Mouse (Mus musculus) heart, adult 9 months (tissue): ENCODE data around the gene Gm10392.

Experiments
- DNase-seq, 2 experiments: peaks; one replicate each; pipeline ENCODE4 v3.0.0; 2022; ENCODE audit warnings: low spot score in 2 of 2

Gene Gm10392

DNA sequence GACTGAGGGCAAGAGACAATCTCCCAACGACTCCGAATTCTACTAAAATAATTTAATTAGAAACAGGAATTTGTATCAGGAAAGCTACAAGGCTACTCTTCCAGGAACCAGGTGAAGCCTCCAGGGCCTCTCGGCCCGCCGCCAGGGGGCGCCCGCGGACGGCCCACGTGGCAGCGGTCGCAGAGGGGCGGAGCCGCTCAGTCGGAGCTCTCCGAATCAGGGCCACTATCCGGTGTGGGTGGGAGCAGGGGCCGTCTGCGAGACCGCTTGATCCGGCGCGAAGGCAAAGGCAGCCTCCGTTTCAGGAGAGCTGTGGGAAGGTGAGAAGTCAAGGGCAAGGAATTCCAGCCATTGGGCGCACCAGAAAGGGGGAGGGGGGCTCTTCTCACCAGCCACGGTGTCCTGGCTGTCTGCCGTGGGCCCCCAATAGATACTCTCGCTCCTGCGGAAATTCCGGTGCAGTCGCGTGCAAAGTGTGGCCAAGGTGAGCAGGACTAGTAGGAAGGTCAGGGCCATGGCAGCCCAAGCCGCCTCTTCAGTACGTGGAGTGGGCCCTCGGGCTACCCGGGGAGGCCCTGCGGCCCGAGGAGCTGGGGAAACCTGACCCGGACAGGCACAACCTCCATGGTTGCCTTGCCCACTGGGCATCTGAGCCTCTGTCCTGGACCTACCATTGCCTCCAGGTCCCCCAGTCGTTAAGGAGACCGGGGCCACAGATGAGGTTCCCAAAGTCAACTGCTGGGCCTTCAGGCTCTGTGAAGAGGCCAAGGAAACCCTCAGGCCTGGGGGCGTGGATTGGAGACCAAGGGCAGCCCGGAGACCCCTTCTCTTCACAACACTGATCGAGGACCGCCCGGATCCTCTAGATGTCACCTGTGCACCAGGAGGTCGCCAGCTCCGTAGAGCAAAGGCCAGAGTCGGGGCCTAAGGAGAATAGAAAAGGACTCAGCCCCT lies 10.7 kb downstream of the Gm10392 start:
- peak; percentile 81 to 83 for DNase-seq

DNA sequence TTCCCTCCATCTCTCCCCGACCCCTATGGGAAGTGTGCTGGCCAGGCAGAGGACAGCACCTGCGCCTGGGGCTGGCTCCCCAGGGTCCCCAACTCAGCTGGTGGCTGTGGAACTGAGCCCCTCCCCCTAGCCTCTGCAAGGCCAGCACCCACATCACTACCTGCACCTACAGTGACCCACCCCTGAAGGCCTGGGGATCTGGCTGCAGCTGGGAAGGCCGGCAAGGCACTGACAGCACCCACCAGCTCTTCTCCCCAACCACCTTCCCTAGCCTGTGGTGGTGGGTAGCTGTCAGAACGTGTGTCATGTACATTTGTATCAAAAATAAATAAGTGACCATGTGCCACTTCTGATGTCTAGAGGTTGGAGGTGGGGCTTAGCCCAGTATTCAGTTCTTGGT lies 11.6 kb downstream of the Gm10392 start:
- DNase-seq: no peak

DNA sequence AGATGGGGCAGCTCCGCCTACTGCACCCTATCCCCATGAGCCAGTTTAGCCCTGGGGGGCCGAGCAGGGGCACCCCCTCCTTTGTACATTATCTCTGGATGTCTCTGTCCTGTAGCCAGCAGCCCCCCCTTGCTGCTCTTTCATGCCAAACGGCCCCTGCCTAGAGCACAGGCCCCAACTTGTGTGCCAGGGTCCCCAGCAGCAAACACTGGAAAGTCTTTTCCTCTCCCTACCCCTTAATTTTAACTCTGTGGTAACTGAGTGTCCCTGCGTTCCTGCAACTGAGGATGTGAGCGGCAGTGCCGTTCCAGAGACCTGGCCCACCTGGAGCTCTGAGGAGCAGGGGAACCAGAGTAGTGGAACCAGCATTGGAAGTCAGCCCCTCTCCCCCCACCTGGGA lies 12.1 kb downstream of the Gm10392 start:
- no peak for DNase-seq

DNA sequence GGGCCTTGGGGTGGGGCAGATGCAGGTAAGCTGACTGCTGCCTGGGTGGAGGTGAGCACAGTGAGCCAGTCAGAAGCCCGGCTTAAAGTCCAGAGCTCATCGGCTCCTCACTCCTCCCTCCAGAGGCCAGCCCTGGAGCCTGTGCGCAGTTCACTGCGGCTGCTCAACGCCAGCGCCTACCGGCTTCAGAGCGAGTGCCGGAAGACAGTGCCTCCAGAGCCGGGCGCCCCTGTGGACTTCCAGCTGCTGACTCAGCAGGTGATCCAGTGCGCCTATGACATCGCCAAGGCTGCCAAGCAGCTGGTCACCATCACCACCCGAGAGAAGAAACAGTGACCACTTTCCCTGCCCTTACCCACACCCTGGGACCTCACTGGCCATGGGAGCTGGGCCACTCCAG lies 12.7 kb downstream of the Gm10392 start:
- no peak for DNase-seq

DNA sequence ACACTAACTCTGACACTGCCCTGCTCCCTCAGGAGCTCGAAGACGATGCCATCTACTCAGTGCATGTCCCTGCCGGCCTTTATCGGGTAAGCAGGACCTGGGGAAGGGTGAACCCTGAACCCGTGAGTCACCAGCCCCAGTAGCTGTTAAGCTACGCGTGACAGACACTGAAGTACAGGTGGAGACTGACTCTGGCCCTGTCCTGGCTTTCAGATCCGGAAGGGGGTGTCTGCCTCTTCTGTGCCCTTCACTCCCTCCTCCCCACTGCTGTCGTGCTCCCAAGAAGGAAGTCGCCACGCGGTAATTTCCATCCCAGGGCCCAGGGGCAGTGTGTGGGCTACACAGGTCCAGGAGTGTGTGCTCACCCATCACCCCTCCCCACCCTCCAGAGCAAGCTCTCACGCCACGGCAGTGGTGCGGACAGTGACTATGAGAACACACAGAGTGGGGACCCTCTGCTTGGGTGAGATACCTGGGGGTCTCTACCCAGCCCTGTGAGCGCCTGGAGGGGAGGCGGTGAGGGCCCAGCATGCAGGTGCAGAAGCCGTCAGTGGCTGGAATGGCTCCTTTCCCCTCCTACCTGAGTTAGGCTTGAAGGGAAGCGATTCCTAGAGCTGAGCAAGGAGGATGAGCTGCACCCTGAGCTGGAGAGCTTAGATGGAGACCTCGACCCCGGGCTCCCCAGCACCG lies 13.6 kb downstream of the Gm10392 start:
- no peak for DNase-seq

DNA sequence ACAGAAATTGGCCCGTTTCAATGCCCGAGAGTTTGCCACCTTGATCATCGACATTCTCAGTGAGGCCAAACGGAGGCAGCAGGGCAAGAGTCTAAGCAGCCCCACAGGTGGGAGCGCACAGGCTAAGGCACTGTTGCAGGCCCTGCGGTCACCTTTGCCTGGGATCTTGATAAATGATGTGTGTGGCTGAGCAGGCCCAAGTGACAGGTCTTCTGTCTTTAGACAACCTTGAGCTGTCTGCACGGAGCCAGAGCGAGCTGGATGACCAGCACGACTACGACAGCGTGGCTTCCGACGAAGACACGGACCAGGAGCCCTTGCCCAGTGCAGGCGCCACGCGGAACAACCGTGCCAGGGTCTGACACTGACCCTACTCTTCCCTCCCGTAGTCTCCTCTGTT lies 14.6 kb downstream of the Gm10392 start:
- DNase-seq: no peak

DNA sequence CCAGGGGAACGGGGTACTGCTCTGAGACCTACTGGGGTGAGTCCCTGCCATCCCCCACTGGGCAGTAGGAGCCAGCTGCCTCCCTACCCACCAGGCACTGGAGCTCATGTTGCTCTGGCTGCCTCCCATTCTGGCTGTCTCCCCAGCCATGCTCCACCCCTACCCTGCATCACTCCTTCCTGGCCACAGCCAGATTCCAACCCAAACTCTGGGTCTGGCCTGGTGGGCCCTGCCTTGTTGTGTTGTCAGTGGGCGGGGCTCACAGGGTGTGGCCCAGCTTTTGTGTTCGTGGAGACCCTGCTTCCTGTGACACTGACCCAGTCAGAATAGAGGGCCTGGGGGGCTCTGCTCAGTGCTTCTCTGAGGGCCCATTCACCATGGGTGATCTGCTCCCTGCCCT lies 15.5 kb downstream of the Gm10392 start:
- DNase-seq: peak in 1 of 2 experiments; percentile 51

DNA sequence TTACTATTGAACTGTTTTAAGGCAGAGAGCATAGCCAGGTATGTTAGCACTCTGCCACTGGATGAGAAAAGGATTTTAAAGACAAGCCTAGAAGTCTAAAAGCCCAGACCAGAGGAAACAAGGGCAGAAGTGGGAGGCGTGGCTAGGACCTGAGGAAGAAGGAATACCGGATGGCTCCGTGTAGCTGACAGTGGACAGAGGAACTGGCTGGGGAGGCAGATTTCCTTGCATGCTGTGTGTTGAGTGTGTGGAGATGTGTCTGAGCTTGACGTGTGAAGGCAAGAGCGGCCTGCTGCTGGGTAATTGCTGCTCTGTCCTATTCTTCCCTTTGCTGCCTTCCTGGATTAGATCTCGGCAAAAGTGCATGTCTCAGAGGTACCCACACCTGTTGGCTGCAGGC lies 16.5 kb downstream of the Gm10392 start:
- DNase-seq: no peak

DNA sequence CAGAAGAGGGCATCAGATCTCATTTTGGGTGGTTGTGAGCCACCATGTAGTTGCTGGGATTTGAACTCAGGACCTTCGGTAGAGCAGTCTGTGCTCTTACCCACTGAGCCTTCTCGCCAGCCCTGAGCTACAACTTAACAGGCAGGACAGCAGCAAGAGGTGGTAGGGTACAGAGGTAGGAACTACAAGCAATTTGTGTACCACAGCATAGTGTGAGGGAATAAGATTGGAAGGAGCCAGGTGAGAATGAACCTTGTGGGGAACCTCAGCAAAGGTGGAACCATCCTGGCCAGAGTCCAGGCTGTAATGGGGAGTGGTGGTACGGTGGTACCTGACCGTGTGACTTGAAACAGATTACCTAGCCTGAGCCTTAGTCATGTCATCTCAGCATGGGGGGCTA lies 17.0 kb downstream of the Gm10392 start:
- DNase-seq: no peak

DNA sequence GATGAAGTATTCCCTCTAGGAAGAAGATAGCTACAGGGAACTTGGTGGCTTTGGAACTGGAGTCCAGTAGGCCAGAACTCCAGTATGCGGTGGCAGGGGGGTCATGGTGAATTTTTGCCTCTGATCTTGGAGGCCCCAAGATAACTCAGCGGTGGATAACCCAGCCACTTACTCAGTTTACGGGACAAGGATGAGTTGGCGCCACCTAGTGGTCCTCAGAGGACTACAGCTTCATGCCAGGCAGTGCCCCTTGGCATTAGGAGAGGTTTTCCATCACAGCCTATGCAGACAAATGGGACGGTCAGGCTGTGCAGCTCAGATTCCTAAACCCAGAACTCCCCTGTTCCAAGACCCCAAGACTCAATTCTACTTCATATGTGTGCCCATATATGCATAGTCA lies 17.6 kb downstream of the Gm10392 start:
- peak in 1 of 2 experiments; percentile 79 for DNase-seq

DNA sequence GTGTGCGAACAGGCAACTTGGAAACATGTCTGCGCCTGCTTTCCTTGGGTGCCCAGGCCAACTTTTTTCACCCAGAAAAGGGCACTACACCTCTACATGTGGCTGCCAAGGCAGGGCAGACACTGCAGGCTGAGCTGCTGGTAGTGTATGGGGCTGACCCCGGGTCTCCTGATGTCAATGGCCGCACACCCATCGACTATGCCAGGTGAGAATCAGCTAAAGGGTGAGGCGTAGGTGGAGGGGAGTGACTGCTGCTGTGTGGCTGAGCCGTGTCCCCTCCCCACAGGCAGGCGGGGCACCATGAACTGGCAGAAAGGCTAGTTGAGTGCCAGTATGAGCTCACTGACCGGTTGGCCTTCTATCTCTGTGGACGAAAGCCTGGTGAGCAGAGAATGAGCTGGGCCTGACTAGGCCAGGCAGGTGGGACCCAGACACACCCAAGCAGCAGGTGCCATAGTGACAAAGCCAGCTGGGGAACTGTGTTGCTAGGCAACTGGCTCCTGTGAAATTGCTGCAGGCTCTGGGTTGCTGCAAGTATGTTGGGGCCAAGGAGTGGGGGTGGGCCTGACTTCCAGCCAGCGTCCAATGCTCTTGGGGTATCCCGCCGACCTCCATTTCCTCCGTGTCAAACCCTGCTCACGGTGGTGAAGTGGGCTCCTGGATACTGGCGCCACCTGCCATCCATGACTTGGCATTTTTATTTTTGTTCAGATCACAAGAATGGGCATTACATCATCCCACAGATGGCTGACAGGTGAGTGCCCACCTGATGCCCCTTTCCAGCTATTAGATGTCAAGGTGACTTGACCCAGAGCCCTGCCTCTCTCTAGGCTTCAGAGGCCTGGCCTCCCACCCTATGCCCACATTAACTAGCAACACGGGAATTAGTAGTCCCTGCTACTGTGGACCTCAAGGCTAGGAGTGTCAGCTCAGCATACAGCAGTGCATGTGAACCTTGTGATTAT lies 18.4 kb downstream of the Gm10392 start:
- no peak for DNase-seq

DNA sequence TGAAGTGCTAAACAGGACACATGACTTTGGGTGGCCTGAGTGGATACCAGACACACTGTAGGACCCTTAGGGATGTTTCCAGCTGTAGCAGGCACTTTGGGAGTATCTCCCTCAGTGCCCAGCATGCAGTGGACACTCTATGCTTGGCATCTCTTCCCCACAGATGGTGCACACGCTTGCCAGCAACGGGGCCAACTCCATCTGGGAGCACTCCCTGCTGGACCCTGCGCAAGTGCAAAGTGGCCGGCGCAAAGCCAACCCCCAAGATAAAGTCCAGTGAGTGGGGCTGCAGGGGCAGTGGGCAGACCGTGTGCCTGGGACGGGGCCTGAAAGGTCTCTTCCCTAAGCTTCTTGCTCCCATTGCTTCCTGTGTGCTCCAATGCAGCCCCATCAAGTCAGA lies 19.6 kb downstream of the Gm10392 start:
- DNase-seq: no peak

DNA sequence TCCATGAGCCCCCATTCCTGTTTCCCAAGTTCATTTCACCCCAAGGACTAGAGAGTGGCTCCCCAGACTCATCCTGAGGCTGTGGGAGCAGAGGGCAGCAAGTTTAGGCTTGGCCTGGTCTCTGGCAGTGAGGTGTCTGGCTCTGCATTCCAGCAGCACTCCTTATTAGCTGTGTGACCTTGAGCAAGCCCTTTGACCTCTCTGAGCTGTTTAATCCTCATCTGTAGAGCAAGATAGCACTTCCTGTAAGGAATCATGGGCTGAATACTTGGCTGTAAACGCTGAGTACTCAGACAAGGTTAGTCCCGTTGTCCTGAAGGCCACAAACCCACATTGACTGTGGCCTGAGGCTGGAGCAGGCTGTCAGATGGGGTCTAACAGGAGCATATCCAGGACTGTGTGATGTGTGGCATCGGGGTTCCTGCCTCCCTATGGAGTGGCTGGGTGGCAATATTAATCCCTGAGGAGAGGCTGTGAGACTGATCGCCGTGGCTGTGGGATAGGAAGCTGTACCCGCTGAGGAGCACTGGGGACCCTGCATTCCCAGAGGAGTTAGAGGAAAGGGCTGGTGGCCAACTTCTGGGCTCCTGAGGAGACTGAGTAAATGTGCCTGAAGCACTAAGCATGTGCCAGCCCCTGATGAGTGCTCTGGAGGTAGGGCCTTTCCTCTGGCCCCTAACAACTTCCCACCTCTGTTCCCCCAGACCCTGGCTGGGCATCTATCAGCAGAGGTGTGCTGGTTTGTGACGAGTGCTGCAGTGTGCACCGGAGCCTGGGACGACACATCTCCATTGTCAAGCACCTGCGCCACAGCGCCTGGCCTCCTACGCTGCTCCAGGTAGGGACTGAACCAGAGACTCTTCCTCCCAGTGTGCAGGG lies 20.5 kb downstream of the Gm10392 start:
- no peak for DNase-seq

DNA sequence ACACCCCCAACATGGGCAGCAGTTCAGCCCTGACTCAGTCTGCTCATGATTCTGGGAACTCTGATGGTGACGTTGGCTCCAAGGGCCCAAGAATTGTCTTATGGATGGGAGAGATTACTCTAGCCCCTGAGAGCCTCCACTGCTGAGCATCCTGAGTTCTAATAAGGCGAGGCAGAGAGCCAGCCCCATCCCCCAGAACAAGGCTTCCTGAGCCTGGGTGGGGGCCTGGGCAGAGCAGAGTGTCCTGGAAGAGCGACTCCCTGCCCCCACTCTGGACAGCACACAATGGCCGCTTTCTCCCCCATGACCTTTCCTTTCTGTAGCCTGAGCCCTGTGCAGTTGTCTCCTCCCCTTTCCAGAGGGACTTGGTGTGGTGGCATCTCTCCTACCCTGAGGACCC lies 21.1 kb downstream of the Gm10392 start:
- DNase-seq: peak in 1 of 2 experiments; percentile 67

DNA sequence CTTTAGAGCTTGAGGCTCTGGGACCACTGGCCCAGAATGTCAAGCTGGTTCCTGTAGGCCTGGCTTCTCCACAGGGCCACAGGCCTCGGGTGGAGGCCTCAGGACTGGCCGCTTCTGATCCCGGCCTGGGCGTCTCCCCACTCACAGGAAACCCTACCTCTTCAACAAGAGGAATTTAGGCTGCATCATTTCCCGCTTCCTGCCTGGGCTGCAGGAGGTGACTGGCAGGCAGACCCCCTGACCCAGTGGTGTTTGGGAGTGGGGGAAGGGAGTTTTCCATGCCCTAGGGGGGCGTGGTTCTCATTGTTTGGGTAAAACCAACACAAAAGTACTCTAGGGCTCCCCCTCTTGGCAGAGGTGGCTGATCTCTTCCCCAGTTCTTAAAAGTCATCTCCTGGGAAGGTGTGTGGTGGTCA lies 21.6 kb downstream of the Gm10392 start:
- DNase-seq: peak; percentile 87 to 91

DNA sequence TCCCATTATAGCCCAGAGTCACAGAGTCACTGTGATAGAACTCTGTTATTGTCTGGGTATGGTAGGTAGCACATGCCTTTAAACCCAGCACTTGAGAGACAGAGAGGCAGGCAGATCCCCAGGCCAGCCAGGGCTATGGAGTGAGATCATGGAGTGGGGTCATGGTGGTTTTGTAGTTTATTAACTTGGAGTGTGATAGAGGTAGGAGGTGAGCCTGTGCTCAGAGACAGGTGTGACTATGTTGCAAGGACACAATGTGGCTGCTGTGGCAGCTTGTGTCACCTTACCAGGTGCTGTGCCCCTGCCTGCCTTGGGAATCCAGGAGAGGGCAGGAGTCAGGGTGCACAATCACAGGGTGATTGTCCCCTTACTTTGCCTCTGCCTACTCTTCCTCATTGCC lies 23.5 kb downstream of the Gm10392 start:
- DNase-seq: no peak

DNA sequence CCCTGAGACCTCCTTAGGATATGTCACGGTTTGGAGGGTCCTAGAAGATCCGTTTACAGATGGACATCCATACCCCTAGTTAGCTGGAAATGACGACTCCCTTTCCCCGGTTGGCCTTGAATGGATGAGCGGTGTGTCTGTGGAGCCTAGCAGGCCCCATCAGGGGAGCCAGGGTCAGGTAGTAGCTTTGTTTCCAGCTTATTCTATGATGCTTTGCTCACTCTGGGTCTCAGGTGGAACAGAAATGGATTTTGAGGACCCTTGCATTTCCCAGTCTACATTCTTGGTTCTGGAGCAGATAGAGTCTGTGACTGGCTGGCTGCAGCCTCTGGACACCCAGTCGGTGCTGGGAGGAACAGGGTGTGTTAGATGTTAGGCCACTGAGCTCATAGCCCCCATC lies 24.2 kb downstream of the Gm10392 start:
- no peak for DNase-seq

DNA sequence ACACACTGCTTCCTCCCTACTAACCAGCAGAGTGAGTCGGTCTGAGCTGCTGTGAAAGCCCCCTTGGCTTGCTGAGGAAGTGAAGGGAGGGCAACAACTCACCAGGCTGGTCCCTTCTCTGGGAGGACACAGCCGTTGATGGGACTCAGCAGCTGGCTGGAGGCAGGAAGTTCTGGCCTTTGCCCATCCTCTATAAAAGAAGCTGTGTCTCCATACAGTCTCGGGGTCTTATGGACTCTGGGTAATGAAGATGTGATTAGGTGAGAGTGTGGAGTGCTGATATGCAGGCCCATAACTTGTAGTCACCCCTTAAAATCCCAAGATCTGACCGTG lies 24.7 kb downstream of the Gm10392 start:
- no peak for DNase-seq

DNA sequence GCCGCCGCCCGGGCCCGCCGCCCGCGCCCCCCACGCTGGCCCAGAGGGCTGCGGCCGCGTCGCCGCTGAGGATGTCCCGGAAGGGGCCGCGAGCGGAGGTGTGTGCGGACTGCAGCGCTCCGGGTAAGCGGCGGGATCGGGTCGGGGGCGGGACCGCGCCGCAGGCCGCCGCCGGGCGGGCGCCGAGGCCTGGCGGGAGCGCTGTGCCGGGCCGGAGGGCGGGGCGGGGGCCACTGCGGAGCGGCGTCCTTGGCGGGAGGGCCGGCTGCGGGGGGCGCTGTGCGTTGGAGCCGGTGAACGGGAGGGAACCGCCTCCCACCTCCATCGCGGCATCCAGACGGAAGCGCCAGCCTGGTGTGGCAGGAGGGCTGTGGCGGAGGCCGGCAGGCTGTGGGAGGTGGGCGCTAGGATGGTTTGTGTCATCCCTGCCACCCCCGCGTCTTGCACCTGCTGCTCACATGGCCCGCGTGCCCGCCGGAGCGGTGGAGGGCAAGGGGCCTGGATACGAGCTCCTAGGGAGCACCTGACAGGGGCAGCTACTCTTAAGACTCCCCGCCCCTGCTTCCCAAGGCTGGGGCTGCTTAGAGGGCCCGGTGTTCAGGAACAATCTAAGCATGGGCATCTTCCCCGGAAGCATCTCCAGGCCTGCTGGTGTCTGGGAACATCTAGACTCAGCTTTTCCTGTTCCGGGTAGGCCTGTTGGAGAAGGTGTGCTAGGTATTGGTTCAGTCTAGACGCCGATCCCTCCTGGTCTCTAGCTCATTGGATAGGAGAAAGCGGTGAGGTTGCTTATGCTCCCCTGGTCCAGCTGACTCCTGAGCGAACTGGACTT lies 25.3 kb downstream of the Gm10392 start, which contains the start of gene Git1:
Gene Git1 (plus strand): TSS at position 51 of the 832 bp plus-strand sequence.
- DNase-seq: no peak

DNA sequence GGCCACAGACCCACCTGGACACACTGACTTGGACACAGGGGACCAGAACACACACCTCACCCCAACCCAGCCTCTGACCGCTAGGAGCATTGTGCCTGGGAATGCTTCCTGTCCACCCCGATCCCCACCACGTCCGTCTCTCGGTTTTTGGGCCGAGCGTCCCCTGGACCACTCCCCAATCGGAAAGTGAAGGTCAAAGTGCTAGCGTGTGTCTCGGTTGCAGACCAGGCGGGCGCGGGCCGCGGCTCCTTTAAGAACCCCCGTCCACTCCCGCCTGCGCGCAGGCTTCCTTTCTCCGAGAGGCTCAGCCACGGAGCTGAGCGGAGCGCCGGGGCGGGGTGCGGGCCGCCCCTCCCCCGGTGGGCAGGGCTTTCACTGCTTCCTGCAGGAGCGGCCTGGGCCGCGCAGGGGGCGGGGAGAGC lies 26.1 kb downstream of the Gm10392 start:
- peak; percentile 93 to 95 for DNase-seq
